Mouse (Mus musculus): ENCODE results near the gene Napepld. TPM values are rescaled to one million over a fixed set of nuclear protein-coding genes. Genes with fewer than 3 reads are reported as not detected.
"Not testable (repeated sequence)": the region's sequence is repeated elsewhere in the genome, so short reads cannot be mapped to it uniquely, and the experiment has no call there.

The Napepld gene
- polyA plus RNA-seq, 1 experiment from 2014 or later, result 2.3 TPM

GRCm38 (mm10) chr5:21644891-21645438 lies 56.2 kb downstream of the Napepld start:
- 14% methylated on average over 14 of the region's 14 CpGs for WGBS
- no peak; the same call in 1 of the 2 replicates for ATAC-seq (ENCODE audit: low FRiP score)
- no peaks in the 10 kb centered on the region for H3K9me3 ChIP-seq (ENCODE audit: control insufficient read depth, low read length)
- H3K27ac ChIP-seq, result peak overlapping the region; percentile 91
- DNase-seq (ENCODE audit: low spot score), result no peak
- peak overlapping the region; percentile 51; the same call in 1 of the 2 replicates for H3K9ac ChIP-seq
- peak overlapping the region; percentile 92 for H3K4me2 ChIP-seq (replicated peaks)
- H3K4me3 ChIP-seq (replicated peaks; ENCODE audit: low read length), result peak overlapping the region; percentile 92
- 0 out of 2 replicates have a peak, but pooled peaks cover 3% of the 10 kb centered on the region for H3K27me3 ChIP-seq (ENCODE audit: control insufficient read depth, insufficient read depth, low read length)
- peaks cover 19% of the 10 kb centered on the region for H3K4me1 ChIP-seq (replicated peaks; ENCODE audit: control insufficient read depth, insufficient read depth, low read length)
- peaks cover 18% of the 10 kb centered on the region for H3K36me3 ChIP-seq (replicated peaks; ENCODE audit: control insufficient read depth, insufficient read depth)

- ATAC-seq (ENCODE audit: low FRiP score) (no peak), DNase-seq (ENCODE audit: low spot score) (no peak)
- WGBS, result 28% methylated on average over 1 of the region's 1 CpGs
- H3K36me3 ChIP-seq (replicated peaks; ENCODE audit: control insufficient read depth, insufficient read depth), result peaks cover 5% of the 10 kb centered on the region
- H3K9me3 ChIP-seq (ENCODE audit: control insufficient read depth, low read length), result no peaks in the 10 kb centered on the region
- H3K27ac ChIP-seq, result no peak overlapping the region
- H3K4me3 ChIP-seq (replicated peaks; ENCODE audit: low read length), result no peak overlapping the region
- H3K9ac ChIP-seq, result no peak overlapping the region
- no peak overlapping the region for H3K4me2 ChIP-seq (replicated peaks)
- H3K27me3 ChIP-seq (ENCODE audit: control insufficient read depth, insufficient read depth, low read length), result 0 out of 2 replicates have a peak, but pooled peaks cover 3% of the 10 kb centered on the region
- H3K4me1 ChIP-seq (replicated peaks; ENCODE audit: control insufficient read depth, insufficient read depth, low read length), result peaks cover 19% of the 10 kb centered on the region
Measured at GRCm38 (mm10) chr5:21643606-21644005, 57.6 kb downstream of the Napepld start.

- Histone ChIP-seq H3K9me3 (ENCODE audit: control insufficient read depth, low read length) (no peaks in the 10 kb centered on the region), H3K4me2 (replicated peaks) (no peak overlapping the region), H3K4me1 (replicated peaks; ENCODE audit: control insufficient read depth, insufficient read depth, low read length) (peaks cover 7% of the 10 kb centered on the region; the same call in 1 of the 2 replicates), H3K4me3 (replicated peaks; ENCODE audit: low read length) (no peak overlapping the region), H3K36me3 (replicated peaks; ENCODE audit: control insufficient read depth, insufficient read depth) (no peaks in the 10 kb centered on the region), H3K27me3 (ENCODE audit: control insufficient read depth, insufficient read depth, low read length) (0 out of 2 replicates have a peak, but pooled peaks cover 3% of the 10 kb centered on the region), H3K9ac (no peak overlapping the region), H3K27ac (no peak overlapping the region)
- 0% methylated on average over 1 of the region's 1 CpGs for WGBS
- DNase-seq (ENCODE audit: low spot score) (peak; percentile 77), ATAC-seq (ENCODE audit: low FRiP score) (no peak)
Measured at GRCm38 (mm10) chr5:21640961-21641360, 60.2 kb downstream of the Napepld start.

GRCm38 (mm10) chr5:21625916-21626315 lies 75.3 kb downstream of the Napepld start:
- Histone ChIP-seq H3K27ac (no peak overlapping the region), H3K9me3 (ENCODE audit: control insufficient read depth, low read length) (no peaks in the 10 kb centered on the region), H3K36me3 (replicated peaks; ENCODE audit: control insufficient read depth, insufficient read depth) (no peaks in the 10 kb centered on the region), H3K4me3 (replicated peaks; ENCODE audit: low read length) (no peak overlapping the region), H3K4me2 (replicated peaks) (no peak overlapping the region), H3K27me3 (ENCODE audit: control insufficient read depth, insufficient read depth, low read length) (no peaks in the 10 kb centered on the region), H3K9ac (no peak overlapping the region), H3K4me1 (replicated peaks; ENCODE audit: control insufficient read depth, insufficient read depth, low read length) (no peaks in the 10 kb centered on the region)
- ATAC-seq (ENCODE audit: low FRiP score) (no peak), DNase-seq (ENCODE audit: low spot score) (no peak)

GRCm38 (mm10) chr5:21616450-21617009 lies 84.7 kb downstream of the Napepld start:
- Histone ChIP-seq H3K36me3 (replicated peaks; ENCODE audit: control insufficient read depth, insufficient read depth) (no peaks in the 10 kb centered on the region), H3K4me2 (replicated peaks) (no peak overlapping the region), H3K9ac (no peak overlapping the region), H3K27me3 (ENCODE audit: control insufficient read depth, insufficient read depth, low read length) (no peaks in the 10 kb centered on the region), H3K27ac (no peak overlapping the region), H3K4me3 (replicated peaks; ENCODE audit: low read length) (no peak overlapping the region), H3K9me3 (ENCODE audit: control insufficient read depth, low read length) (no peaks in the 10 kb centered on the region), H3K4me1 (replicated peaks; ENCODE audit: control insufficient read depth, insufficient read depth, low read length) (no peaks in the 10 kb centered on the region)
- ATAC-seq (ENCODE audit: low FRiP score), result no peak
- WGBS, result 77% methylated on average over 3 of the region's 3 CpGs
- no peak for DNase-seq (ENCODE audit: low spot score)

GRCm38 (mm10) chr5:21614299-21614698 lies 86.9 kb downstream of the Napepld start:
- not testable (repeated sequence) for H3K9me3 ChIP-seq (ENCODE audit: control insufficient read depth, low read length); H3K4me1 ChIP-seq (replicated peaks; ENCODE audit: control insufficient read depth, insufficient read depth, low read length); H3K4me3 ChIP-seq (replicated peaks; ENCODE audit: low read length); H3K27ac ChIP-seq; H3K4me2 ChIP-seq (replicated peaks); ATAC-seq (ENCODE audit: low FRiP score); H3K9ac ChIP-seq; H3K27me3 ChIP-seq (ENCODE audit: control insufficient read depth, insufficient read depth, low read length); DNase-seq (ENCODE audit: low spot score); H3K36me3 ChIP-seq (replicated peaks; ENCODE audit: control insufficient read depth, insufficient read depth)
- WGBS, result 96% methylated on average over 11 of the region's 11 CpGs

Other genes starting within 250 kb of the Napepld start
- 8.3 and 8.6 TPM in 2 replicates for gene Lrrc17, start 157.8 kb downstream of the Napepld start, polyA plus RNA-seq (2014; fragmentation: Nextera tagmentation; extraction: Ambion mirVana)
- gene Fbxl13, start 55.8 kb downstream of the Napepld start, polyA plus RNA-seq (2014; fragmentation: Nextera tagmentation; extraction: Ambion mirVana), result 0.20 TPM in 2 replicates
- 56.4 and 58.7 TPM in 2 replicates for gene Armc10, start 55.6 kb downstream of the Napepld start, polyA plus RNA-seq (2014; fragmentation: Nextera tagmentation; extraction: Ambion mirVana)
- 74.8 and 82.5 TPM in 2 replicates for gene Pmpcb, start 35.7 kb upstream of the Napepld start, polyA plus RNA-seq (2014; fragmentation: Nextera tagmentation; extraction: Ambion mirVana)
- 64.5 and 65.9 TPM in 2 replicates for gene Dnajc2, start 83.9 kb upstream of the Napepld start, polyA plus RNA-seq (2014; fragmentation: Nextera tagmentation; extraction: Ambion mirVana)
- 180 and 182 TPM in 2 replicates for gene Psmc2, start 83.9 kb upstream of the Napepld start, polyA plus RNA-seq (2014; fragmentation: Nextera tagmentation; extraction: Ambion mirVana)
- 0.21 and 0.31 TPM in 2 replicates for gene Slc26a5, start 164.2 kb upstream of the Napepld start, polyA plus RNA-seq (2014; fragmentation: Nextera tagmentation; extraction: Ambion mirVana)